Mouse (Mus musculus) kidney, adult 8-10 months (tissue): Measurements from ENCODE around the gene Bloc1s3.

Experiments
- DNase-seq, 2 experiments: peaks; one replicate each; pipeline ENCODE4 v3.0.0; 2022

The Bloc1s3 gene

DNA sequence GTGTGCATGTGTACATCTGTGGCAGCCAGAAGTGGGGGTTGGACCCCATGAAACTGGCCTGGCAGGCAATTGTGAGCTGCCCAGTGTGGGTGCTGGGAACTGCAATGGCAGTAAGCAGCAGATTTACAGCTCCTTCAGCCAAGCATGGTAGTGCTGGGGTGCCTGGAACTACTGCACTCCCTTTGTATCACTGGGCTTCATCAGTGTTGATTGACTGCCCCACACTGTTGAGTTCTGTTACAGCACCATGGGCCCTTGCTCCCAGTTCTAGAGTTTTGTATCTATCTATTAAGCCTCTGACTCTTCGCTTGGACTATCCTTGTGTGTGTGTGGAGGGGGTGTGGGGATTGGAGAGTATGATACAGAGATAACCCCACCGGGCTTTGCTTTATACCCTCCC is 31.1 kb downstream of the Bloc1s3 start:
- DNase-seq = no peak

DNA sequence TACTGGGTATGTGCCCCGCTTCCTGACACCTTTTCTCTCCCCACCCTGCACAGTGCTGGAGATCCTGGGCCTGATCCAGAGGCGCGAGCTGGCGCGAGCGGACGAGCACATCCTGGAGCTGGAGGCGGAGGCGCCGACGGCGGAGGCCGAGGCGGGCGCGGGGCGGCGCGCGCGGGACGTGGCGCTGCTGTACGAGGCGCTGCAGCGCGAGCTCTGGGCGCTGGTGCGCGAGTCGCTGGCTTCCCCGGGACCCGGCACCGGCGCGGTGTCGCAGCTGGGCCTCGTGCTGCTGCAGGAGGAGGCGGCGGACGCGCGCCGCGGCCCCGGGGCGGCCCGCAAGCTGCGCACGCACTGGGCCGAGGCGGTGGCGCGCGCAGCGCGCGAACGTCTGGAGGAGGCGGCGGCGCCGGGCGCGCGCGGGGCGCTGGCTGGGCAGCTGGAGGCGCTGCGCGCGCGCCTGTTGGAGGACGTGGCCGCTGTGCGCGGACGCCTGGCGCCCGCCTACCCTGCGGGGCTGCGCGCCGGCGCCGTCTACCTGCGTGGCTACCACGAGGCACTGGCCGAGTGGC is 34.2 kb downstream of the Bloc1s3 start:
- peak in 1 of 2 experiments; percentile 40 for DNase-seq

DNA sequence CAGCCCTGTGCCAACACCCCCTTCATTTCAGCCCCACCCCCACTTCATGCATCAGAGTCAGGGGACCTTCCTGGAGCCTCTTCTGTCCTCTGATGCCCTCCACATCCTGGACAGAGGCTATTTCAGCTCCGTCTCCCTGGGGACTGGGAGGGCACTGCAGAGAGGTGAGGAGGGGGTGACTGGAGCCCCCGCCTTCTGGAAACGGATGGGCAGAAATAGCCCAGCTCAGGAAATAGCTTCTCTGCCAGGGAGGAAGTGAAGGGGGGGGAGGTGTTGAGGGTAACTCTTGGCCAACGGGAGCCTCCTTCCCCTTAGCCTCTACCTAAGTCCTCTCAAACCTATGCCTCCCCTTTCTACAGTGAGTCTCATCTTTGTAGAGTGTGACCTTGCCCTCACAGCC is 35.8 kb downstream of the Bloc1s3 start:
- DNase-seq = peak; percentile 58 to 75

DNA sequence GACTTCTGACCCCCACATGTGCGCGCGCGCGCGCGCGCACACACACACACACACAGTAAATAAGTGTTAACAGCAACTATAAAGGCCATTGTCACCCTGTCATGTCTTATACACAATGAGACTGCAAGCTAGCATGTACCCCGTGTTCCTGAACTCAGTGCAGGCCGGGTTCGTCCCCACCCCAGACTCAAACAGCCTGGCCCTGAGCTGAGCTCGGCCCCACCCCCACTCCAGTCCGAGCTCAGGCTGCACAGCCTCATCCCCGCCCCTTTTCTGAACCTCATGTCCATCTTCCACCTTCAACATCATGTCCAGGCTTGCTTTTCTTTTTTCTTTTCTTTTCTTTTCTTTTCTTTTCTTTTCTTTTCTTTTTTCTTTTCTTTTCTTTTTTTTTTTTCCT is 37.9 kb downstream of the Bloc1s3 start:
- no peak for DNase-seq

DNA sequence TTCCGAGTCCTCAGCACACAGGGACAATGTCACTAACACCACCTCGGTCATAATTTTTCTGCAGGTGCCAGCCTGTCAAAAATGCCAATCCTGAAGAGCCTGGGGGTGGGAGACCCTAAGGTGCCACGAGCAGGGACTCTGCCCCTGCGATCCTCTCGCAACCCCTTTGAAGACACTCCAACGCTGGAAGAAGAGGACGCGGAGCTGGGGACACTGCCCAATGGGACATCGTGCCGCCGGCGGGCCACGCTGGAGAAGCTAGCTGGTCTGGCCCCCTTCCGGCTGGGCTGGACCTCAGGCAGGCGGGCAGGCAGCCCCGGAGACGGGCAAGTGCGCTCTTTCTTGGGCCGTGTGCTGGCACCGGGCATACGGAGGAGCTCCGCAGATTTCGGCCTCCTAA is 38.8 kb downstream of the Bloc1s3 start:
- no peak for DNase-seq

DNA sequence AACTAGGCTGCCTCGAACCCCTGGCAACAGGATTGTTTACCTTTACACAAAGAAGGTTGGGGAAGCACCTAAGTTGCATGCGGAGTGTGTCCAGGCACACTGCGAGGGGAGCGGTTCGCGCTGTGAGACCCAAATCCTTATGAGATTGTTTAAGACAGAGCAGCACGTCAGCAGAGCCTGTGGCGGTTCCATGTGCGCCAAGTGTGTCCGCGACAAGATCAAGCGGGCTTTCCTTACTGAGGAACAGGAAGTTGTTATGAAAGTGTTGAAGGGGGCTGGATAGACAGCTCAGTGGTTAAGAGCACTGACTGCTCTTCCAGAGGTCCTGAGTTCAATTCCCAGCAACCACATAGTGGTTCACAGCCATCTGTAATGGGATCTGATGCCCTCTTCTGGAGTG is 39.9 kb downstream of the Bloc1s3 start:
- DNase-seq = no peak

DNA sequence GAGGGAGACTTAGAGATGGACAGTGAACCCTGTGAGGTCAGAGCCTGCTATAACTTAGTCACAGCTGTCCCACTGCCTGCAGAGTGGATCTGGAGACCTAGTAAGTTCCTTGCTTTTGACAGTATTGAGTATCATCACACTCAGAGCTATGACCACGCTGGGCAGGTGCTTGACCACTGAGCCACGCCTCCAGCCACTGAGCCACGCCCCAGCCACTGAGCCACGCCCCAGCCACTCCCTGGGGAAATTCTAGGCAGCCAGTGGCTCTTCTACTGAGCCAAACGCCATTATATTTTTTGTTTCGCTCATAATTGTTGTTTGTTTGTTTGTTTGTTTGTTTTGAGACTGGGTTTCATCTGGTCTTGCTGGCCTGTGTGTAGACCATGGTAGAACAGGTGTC is 40.5 kb downstream of the Bloc1s3 start:
- peak in 1 of 2 experiments; percentile 46 for DNase-seq

DNA sequence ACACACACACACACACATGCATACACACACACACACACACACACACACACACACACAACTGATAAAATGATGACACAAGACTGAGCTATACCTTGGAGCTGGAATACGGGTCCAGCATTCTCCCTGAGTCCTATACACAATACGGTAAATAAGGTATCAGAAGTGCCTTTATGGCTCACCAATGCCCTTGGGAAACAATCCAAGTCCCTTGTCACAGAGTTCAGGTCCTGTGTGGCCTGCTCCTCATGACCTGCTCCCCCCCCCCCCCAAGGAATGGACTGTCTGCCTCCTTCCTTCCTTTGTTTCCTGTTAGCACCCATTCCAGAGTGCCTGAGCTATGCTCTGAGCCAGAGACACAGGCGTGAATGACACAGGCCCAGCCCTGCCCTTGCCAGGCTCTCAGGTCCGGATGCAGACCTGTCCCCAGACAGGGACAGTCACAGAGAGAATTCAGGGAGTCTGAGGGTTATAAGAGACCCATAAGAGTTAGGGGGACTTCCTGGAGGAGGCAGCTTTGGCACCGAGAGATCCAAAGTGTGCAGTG is 41.5 kb downstream of the Bloc1s3 start:
- DNase-seq = peak in 1 of 2 experiments; percentile 53

DNA sequence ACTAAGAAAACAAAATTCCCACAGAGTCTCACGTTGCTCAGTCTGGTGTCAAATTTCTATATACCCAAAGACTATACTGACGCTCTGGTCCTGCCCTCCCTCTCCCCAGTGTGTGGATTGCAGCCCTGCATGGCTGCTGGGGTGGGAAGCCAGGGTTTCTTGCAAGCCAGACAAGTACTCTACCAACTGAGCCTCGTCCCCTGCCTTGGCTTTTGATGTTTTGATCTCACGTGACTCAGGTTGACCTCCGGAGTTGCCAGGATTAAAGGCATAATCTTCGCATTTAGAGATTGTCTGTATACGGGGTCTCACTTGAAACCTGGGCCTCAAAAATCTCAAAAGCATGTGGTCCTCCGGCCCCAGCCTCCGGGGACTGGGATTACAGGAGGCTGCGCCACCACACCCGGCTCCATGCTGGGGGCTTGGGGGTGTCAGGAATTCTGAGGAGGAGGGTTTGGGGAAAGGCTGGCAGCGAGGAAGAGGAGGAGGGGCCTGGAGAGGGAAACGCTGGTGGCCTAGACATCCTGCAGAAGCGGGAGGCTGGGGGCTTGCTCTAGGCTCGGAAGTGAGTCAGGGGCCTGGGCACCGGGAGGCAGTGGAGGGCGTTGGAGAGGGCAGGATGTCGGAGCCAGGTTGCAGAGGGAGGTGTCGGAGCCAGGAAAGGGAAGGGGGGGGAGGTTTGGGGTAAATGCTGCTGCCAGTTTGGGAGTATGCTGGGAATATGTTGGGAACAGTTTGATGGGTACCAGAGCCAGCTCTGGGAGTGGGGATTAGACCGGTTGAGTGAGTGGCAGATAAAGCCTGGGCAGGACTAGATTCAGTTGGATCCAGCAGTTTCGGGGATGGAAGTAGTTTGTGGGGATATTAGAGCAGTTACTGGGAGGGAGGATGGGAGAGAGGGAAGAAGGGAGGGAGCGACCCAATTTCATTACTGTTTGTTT is 43.5 kb downstream of the Bloc1s3 start:
- DNase-seq = no peak

DNA sequence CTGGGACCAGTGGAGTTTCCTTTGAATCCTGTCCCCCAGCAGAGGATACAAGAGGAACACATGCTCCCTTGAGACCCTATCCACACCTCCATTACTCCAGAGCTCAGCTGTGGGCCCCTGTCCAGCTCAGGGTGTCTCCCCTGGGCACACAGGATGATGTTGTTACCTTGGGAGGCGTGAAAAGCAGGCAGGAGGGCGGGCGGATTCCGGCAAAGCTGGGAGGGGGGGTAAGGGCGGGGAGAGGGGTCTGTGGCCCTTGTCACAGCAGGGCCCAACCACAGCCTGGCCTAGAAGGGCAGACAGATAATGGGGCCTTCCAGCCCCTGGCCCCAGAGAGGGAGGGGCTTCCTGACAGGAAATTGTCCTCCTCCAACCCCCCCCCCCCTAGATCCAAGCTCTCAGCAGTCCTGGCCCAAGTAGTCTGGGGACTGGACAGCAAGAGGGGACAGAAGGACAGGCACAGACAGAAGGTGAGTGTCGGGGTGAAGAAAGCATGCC is 45.2 kb downstream of the Bloc1s3 start, which contains the start of gene Exoc3l2:
Gene Exoc3l2 (plus strand): TSS at position 448 of the 498 bp plus-strand sequence.
- no peak for DNase-seq

DNA sequence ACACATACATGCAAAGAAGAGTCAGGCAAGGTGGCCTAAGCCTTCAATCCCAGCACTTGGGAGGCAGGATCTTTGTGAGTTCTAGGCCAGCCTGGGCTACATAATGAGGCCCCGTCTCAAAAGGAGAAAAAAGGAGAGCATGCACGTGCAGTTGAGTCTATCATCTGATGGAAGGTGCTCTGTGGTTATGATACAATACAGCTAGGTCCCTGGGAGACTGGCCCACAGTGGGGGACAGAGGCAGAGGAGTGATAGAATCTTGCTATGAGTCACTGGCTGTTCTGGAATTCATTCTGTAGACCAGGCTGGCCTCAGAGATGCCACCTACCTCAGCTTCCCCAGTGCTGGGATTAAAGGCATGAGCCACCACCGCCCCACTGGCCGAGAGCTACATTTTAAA is 45.7 kb downstream of the Bloc1s3 start:
- DNase-seq = no peak

DNA sequence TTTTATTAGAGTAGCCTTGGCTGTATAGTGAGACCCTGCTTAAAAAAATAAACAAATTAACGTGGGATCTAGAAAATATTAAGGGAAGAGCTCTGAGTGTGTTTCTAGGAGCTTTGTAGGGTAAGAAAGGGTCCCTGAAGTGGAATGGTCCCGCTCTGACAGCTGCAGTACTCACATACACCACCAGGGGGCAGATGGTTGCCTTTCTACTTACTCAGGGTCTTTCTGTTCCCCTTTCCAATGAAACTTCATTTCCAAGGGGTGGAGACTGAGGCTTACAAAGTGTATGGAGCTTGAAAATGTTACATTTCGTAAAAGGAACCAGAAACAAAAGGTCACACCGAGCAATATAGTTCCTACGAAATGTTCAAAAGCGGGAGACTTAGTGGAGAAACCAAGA is 46.7 kb downstream of the Bloc1s3 start:
- peak; percentile 59 to 80 for DNase-seq

DNA sequence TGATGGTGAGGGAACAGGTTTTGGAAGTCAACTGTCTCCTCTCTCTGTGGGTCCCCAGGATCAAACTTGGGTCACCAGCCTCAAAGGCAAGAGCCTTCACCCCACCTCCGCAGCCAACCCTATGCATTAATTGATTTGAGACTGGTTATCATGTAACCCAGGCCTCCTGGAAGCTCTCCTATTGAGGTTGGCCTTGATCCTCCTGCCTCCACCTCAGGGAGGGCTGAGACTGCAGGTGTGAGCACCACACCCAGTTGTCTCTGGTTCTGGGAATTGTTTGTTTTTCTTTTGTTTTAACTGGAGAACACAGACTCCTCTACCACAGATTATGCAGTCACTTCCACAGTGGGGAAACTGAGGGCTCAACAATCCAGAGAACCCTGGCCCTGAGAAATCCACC is 47.7 kb downstream of the Bloc1s3 start:
- DNase-seq = no peak

DNA sequence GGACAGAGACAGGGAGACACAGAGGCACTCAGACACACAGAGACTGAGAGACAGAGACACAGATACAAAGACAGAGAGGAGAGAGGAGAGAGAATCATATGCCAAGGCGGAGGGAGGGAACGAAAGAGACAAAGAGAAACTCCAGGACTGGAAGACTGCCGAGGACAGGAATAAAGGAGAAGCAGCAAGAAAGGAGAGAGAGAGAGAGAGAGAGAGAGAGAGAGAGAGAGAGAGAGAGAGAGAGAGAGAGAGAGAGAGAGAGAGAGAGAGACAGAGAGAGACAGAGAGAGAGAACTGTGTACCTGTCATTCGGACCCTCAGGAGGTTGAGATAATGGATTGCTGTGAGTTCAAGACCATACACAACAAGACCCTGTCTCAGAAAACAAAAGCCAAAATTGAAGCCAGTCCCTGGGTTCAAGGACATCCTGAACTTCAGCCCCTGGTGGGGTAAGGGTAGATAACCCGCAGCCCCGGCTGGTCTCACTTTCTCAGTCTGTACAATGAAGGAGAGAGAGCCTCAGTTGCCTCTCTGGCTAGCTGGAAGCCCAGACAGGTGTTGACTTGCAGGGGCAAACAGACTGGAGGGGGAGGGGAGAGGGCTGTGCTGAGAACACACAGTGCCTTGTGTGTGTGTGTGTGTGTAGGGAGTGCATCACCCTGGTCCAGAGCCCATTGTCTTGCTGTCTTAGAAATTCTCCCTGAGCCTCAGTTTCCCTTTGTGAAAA is 48.9 kb downstream of the Bloc1s3 start:
- no peak for DNase-seq

DNA sequence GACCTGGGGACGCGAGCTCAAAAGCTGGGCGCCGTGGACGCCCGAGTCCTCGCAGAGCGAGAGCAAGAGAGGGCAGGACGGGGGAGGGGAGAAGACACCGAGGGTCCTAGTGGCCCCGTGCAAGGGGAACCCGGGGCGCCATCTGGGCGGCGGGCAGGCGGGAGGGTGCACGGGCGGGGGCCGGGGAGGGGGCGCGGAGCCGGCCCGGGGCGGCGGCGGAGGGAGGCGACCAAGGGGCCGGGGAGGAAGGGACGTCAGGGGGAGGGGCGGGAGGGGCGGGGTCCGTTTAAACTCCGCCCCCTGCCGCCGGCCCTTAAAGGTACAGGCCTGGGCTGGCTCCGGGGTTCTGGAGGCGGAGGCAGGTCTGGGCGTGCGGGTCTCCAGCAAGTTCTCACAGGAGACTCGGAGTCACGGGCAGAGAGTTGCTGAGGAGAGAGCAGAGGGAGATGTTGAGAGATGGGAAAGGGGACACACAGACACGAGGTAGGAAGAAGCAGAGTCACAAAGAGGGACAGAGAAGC is 49.5 kb downstream of the Bloc1s3 start, which contains the start of gene Mark4:
Gene Mark4 (minus strand): TSS at position 231 of the 521 bp plus-strand sequence.
- DNase-seq = peak; percentile 75

DNA sequence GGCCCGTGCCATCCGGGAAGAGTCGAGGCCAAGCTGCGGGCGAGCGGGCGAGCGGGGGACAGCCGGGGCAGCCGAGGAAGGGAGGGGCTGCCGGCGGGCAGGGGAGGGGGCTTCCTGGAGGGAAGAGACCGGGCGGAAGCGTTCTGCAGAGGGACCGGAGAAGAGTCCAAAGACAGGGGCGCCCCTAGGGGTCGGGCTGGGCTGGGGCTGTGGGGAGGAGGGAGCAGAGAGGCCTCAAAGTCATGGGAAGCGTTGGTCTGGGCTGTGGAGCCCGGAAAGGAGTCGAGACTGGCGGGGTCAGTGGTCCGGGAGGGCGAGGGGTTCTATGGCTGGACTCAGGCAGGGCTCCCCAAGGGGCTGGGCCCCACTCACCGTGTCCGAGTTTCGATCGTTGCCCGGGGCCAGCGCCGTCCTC is 50.1 kb downstream of the Bloc1s3 start:
- peak; percentile 44 to 54 for DNase-seq

DNA sequence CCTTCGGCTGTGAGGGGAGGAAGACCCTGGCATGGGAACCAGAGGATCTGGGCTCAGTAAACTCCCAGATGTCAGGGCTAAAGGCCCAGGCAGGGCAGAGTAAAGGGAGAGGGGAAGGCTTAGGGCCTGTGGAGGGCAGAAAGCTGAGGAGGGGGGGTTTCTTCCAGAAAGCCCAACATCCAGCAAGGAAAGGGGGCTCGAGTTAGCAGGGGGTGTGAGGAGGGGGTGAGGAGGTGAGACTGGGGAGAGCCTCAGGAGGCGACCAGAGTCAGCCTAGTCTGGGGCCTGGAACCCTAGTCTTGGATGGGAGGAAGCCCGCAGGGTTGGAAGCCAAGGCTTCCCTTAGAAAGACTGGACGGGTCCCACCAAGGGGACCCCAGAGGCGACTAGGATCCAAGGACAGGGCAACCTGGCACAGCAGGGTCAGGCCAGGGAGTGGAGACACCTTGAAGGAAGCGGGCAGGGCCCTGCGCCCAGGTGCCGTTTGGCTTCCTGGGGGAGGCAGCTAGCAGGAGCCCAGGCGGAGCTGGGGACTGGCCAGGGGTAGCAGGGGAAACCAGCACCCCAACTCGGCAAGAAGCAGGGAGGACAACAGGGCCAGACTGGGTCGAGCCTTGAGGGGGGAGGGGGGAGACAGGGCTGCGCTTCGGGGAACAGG is 50.6 kb downstream of the Bloc1s3 start:
- DNase-seq = no peak

DNA sequence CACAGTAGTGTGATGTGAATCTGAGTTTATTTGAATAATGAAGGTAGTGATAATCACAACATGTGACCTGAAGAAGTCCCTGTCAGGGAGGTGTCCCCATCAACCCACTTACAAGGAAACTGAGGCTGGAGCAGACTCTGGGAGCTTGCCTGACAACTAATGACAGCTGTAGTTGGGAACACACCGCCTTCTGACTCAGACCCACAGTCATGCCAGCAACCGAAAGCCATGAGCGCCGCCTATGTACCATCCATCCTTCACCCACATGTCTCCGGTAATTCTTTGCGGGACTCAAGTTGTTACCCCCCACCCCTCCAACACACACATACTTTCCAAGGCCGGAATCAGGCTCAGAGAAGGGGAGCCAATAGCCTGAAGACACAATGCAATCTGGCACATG is 51.5 kb downstream of the Bloc1s3 start:
- no peak for DNase-seq

DNA sequence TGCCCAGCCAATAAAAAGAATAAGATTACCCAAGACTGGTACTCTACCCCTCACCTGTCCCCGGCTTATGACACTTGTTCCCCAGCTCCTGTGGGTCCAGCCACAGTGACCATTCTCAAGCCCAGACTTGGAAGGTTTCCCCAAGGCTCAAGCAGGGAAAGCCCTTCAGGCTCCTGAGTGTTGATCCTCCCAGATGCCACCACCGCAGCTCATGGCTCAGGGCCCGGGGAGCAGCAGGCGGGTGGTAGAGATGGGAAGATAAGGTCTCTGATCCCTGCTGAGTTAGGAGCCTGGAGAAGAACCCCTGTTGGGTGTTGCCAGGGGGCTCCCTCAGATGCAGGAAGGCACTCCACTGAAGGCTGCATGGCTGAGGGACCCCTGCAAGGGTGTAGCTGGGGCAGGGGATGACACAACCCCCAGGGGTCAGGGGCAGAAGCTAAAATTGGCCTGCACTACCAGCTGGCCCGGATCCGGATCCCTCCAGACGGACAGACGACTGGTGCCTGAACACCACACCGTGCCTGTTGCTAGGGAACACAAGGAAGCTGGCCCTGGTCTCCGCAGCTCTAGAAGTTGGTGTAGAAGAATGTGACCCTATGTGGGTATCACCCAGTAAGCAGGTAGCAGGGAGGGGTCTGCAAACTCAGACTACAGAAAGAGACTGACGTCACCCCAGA is 52.2 kb downstream of the Bloc1s3 start:
- no peak for DNase-seq

DNA sequence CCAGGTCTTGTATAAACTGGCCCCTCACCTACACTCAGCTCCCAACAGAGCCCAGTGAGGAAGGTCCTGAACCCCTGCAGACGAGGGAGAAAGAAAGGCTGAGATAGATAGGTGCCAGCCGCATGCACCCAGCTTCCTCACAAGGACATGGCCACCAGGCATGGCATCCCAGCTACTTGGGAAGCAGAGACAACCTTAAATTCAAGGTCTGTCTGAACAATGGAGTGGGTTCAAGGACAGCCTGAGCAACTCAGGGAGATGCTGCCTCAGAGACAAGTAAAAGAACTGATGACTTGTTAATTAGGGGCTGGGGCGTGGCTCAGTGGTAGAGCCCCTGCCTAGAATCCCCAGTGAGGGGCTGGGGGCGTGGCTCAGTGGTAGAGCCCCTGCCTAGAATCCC is 53.0 kb downstream of the Bloc1s3 start:
- no peak for DNase-seq
